Mouse (Mus musculus): Measurements from ENCODE around the gene Rpusd4. TPM values are rescaled to one million over a fixed set of nuclear protein-coding genes. Genes with fewer than 3 reads are reported as not detected.

Rpusd4 gene
- 10 to 100 TPM; 11.9 to 13.5 TPM for total RNA-seq (2021)
- long read RNA-seq, transcript Rpusd4-201 (7 exons, 1,821 nt): major isoform, 5 of 7 reads
- long read RNA-seq, partial matches to known transcripts: 1 of 7 reads
- long read RNA-seq, other reads (novel, unspliced or antisense): 1 of 7 reads

GRCm38 (mm10) chr9:35267146-35267975, at the start of gene Rpusd4, which contains the start of gene Fam118b:
TSS of gene Rpusd4 (plus strand) at chr9:35267865.
TSS of gene Fam118b (minus strand) at chr9:35267805.
- DNase-seq (ENCODE audit: low spot score in 2 of 2): peak; percentile 92 to 96

GRCm38 (mm10) chr9:35217963-35218362, 49.7 kb upstream of the Rpusd4 start:
- no peak for DNase-seq (ENCODE audit: low spot score in 2 of 2)

- DNase-seq (ENCODE audit: low spot score in 2 of 2): no peak
Observed at GRCm38 (mm10) chr9:35223466-35223865, 44.2 kb upstream of the Rpusd4 start.

DNA sequence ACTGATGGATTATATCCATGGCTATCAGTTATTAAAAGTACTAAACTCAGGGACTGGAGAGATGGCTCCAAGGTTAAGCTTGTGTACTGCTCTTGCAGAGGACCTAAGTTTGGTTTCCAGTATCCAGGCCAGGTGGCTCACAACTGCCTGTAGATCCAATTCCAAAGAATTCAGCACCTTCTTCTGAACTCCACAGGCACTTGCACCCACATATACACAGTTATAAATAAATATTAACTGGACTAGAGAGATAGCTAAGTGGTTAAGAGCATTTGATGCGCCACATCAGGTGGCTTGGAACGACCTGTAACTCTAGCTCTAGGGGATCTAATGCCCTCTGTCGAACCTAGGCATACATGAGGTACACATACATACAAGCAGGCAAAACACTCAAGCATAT, 39.0 kb upstream of the Rpusd4 start:
- DNase-seq (ENCODE audit: low spot score in 2 of 2): no peak

DNA sequence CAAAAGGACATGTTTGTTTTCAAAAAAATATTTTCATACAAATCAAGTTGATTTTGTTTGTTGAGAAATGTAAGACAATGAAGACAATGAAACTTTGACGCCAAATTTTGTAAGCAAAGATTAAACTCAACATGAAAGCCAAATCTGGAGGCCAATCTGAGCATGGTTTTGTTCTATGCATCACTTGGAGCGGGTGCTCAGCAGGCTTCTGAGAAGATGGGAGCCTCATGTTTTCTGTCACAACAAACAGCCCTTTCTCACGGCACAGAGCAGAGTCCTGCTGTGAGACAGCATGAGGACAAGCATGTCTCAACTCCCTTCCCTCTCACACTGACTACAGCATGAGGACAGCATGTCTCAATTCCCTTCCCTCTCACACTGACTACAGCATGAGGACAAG, 31.7 kb upstream of the Rpusd4 start:
- no peak for DNase-seq (ENCODE audit: low spot score in 2 of 2)

- DNase-seq (ENCODE audit: low spot score in 2 of 2): no peak
Observed at GRCm38 (mm10) chr9:35238371-35238770, 29.3 kb upstream of the Rpusd4 start.

- DNase-seq (ENCODE audit: low spot score in 2 of 2): no peak
Observed at GRCm38 (mm10) chr9:35238915-35239571, 28.6 kb upstream of the Rpusd4 start.

- DNase-seq (ENCODE audit: low spot score in 2 of 2): no peak
Observed at GRCm38 (mm10) chr9:35239734-35240133, 27.9 kb upstream of the Rpusd4 start.

GRCm38 (mm10) chr9:35247405-35247804, 20.3 kb upstream of the Rpusd4 start:
- DNase-seq (ENCODE audit: low spot score in 2 of 2): no peak

- no peak for DNase-seq (ENCODE audit: low spot score in 2 of 2)
Observed at GRCm38 (mm10) chr9:35249476-35249875, 18.2 kb upstream of the Rpusd4 start.

- no peak for DNase-seq (ENCODE audit: low spot score in 2 of 2)
Observed at GRCm38 (mm10) chr9:35257365-35257764, 10.3 kb upstream of the Rpusd4 start.

GRCm38 (mm10) chr9:35262418-35262817, 5.2 kb upstream of the Rpusd4 start:
- DNase-seq (ENCODE audit: low spot score in 2 of 2): no peak

GRCm38 (mm10) chr9:35263431-35263830, 4.2 kb upstream of the Rpusd4 start:
- no peak for DNase-seq (ENCODE audit: low spot score in 2 of 2)

DNA sequence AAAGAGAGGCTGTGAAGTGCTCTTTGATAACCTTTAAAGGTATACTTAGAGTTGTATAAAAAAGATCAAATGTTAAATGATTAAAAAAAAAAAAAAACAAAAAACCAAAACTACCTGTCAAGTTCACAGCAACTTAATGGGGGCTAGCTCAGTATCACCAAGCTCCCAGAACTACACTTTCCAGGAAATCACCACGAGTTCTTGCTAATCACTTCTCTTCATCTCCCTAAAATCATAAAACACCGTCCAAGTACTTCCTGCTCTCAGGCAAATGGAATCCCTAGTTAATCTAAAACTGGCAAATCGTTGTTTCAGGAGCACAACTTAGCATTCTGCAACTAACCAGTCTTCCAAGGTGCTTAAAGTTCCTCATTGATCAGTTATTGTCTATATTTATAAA, 3.2 kb upstream of the Rpusd4 start:
- no peak for DNase-seq (ENCODE audit: low spot score in 2 of 2)

- no peak for DNase-seq (ENCODE audit: low spot score in 2 of 2)
Observed at GRCm38 (mm10) chr9:35267976-35268715, 481 bp downstream of the Rpusd4 start.

- DNase-seq (ENCODE audit: low spot score in 2 of 2): no peak
Observed at GRCm38 (mm10) chr9:35277855-35278365, 10.2 kb downstream of the Rpusd4 start.

DNA sequence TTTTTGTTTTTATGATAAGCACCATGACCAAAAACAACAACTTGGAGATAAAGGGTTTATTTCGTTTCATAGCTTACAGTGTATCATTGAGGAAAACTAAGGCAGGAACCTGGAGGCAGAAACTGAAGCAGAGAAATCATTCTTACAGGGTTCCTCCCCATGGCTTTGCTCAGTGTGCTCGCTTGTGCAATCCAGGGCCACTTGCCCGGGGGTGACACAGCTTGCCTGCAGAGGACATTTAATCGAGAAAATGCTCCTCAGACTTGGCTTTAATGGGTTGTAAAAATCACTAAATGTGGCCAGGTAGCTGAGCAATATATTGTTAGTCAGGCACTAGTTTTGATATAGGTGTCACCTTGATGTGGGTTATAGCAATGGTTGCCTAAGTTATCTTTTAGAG, 10.8 kb downstream of the Rpusd4 start:
- DNase-seq (ENCODE audit: low spot score in 2 of 2): no peak

GRCm38 (mm10) chr9:35282006-35282850, 14.6 kb downstream of the Rpusd4 start:
- DNase-seq (ENCODE audit: low spot score in 2 of 2): peak; percentile 58 to 83

DNA sequence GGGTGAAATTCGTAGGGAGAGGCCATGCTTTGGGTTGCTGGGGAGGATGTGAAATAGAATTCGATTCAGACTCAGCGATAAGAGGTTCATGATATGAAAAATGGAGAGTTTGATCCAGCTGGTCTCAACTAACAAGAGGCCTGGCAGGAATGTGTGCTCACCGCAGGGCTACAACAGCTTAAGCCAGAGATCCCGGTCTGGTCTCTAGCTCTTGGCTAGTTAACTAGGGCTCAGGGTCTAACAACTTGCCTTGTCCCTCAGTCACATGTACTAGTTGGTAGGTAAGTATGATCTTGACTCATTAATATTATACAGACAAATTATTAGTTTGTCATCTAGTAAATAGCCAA, 15.2 kb downstream of the Rpusd4 start:
- no peak for DNase-seq (ENCODE audit: low spot score in 2 of 2)

DNA sequence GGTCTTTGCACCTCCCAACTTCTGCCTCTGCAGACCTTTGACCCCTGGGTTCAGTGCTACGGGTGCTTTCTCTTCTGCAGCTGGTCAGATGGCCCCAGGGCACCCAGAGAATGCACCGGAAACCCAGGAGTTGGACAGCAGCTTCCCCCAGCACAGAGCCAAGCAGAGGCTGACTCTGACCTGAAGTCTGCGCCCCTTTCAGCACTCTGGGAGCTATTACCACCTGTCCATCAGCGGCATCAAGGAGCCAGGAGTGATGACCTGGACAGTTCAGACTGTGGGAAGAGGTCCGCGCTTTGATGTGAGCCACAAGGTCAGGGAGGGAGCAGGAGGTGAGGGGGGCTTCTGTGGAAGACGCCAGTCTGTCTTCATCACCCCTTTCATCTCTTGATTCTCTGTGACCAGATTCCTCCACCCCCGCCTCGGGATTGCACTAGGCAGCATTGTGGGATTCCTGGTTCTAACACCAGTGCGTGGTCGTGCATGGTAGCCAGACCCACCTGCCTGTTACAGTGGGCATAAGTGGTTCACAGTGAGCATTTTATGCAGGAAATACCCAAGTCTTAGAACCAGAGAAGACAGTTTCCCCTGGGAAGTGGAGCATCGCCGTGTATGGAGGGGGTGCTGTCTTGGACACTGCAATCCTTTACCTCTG, 15.9 kb downstream of the Rpusd4 start:
- DNase-seq (ENCODE audit: low spot score in 2 of 2): no peak
